Mouse (Mus musculus): Measurements from ENCODE around the gene Lrp2. TPM values are rescaled to one million over a fixed set of nuclear protein-coding genes. Genes with fewer than 3 reads are reported as not detected.

The Lrp2 gene
- polyA plus RNA-seq, 1 experiment from 2014 or later, result 2.0 TPM

GRCm38 (mm10) chr2:69573733-69574054, 12.2 kb downstream of the Lrp2 start:
- no peak for ATAC-seq
- no peaks in the 10 kb centered on the region for H3K4me1 ChIP-seq (ENCODE audit: control insufficient read depth, insufficient read depth, low read length)

GRCm38 (mm10) chr2:69573038-69573732, 12.7 kb downstream of the Lrp2 start:
- Histone ChIP-seq H3K27me3 (replicated peaks; ENCODE audit: control insufficient read depth, insufficient read depth, low read length) (no peaks in the 10 kb centered on the region), H3K9me3 (ENCODE audit: control insufficient read depth, low read length) (no peaks in the 10 kb centered on the region), H3K4me2 (ENCODE audit: low read depth, low read length) (no peak overlapping the region), H3K4me1 (ENCODE audit: control insufficient read depth, insufficient read depth, low read length) (no peaks in the 10 kb centered on the region), H3K4me3 (ENCODE audit: low read length) (no peak overlapping the region), H3K36me3 (ENCODE audit: control insufficient read depth, insufficient read depth, low read length) (no peaks in the 10 kb centered on the region), H3K9ac (ENCODE audit: low read depth, low read length) (no peak overlapping the region), H3K27ac (ENCODE audit: low read length) (no peak overlapping the region)
- no peak for ATAC-seq
- 81% methylated on average over 5 of the region's 5 CpGs for WGBS

More at GRCm38 (mm10) chr2:69573733-69574054, 12.2 kb downstream of the Lrp2 start:
- H3K27ac ChIP-seq (ENCODE audit: low read length), result no peak overlapping the region
- no peaks in the 10 kb centered on the region for H3K36me3 ChIP-seq (ENCODE audit: control insufficient read depth, insufficient read depth, low read length)
- H3K27me3 ChIP-seq (replicated peaks; ENCODE audit: control insufficient read depth, insufficient read depth, low read length), result no peaks in the 10 kb centered on the region
- no peak overlapping the region for H3K4me2 ChIP-seq (ENCODE audit: low read depth, low read length)
- H3K9me3 ChIP-seq (ENCODE audit: control insufficient read depth, low read length), result no peaks in the 10 kb centered on the region
- no peak overlapping the region for H3K9ac ChIP-seq (ENCODE audit: low read depth, low read length)
- no peak overlapping the region for H3K4me3 ChIP-seq (ENCODE audit: low read length)

GRCm38 (mm10) chr2:69570556-69570955, 15.3 kb downstream of the Lrp2 start:
- H3K36me3 ChIP-seq (ENCODE audit: control insufficient read depth, insufficient read depth, low read length), result no peaks in the 10 kb centered on the region
- H3K27ac ChIP-seq (ENCODE audit: low read length), result no peak overlapping the region
- H3K27me3 ChIP-seq (replicated peaks; ENCODE audit: control insufficient read depth, insufficient read depth, low read length), result no peaks in the 10 kb centered on the region
- ATAC-seq, result no peak
- no peak overlapping the region for H3K4me3 ChIP-seq (ENCODE audit: low read length)
- H3K4me1 ChIP-seq (ENCODE audit: control insufficient read depth, insufficient read depth, low read length), result no peaks in the 10 kb centered on the region
- no peaks in the 10 kb centered on the region for H3K9me3 ChIP-seq (ENCODE audit: control insufficient read depth, low read length)
- no peak overlapping the region for H3K9ac ChIP-seq (ENCODE audit: low read depth, low read length)
- no peak overlapping the region for H3K4me2 ChIP-seq (ENCODE audit: low read depth, low read length)
- WGBS, result 53% methylated on average over 6 of the region's 6 CpGs

GRCm38 (mm10) chr2:69566281-69566680, 19.6 kb downstream of the Lrp2 start:
- Histone ChIP-seq H3K9ac (ENCODE audit: low read depth, low read length) (no peak overlapping the region), H3K4me1 (ENCODE audit: control insufficient read depth, insufficient read depth, low read length) (no peaks in the 10 kb centered on the region), H3K27me3 (replicated peaks; ENCODE audit: control insufficient read depth, insufficient read depth, low read length) (no peaks in the 10 kb centered on the region), H3K4me2 (ENCODE audit: low read depth, low read length) (no peak overlapping the region), H3K4me3 (ENCODE audit: low read length) (no peak overlapping the region), H3K27ac (ENCODE audit: low read length) (no peak overlapping the region), H3K9me3 (ENCODE audit: control insufficient read depth, low read length) (no peaks in the 10 kb centered on the region), H3K36me3 (ENCODE audit: control insufficient read depth, insufficient read depth, low read length) (no peaks in the 10 kb centered on the region)
- ATAC-seq, result no peak
- 74% methylated on average over 7 of the region's 7 CpGs for WGBS

GRCm38 (mm10) chr2:69563492-69563891, 22.4 kb downstream of the Lrp2 start:
- WGBS, result 57% methylated on average over 6 of the region's 6 CpGs
- no peak for ATAC-seq

GRCm38 (mm10) chr2:69562761-69563160, 23.1 kb downstream of the Lrp2 start:
- H3K36me3 ChIP-seq (ENCODE audit: control insufficient read depth, insufficient read depth, low read length), result no peaks in the 10 kb centered on the region
- 61% methylated on average over 5 of the region's 5 CpGs for WGBS
- H3K4me3 ChIP-seq (ENCODE audit: low read length), result no peak overlapping the region
- no peaks in the 10 kb centered on the region for H3K27me3 ChIP-seq (replicated peaks; ENCODE audit: control insufficient read depth, insufficient read depth, low read length)
- no peaks in the 10 kb centered on the region for H3K4me1 ChIP-seq (ENCODE audit: control insufficient read depth, insufficient read depth, low read length)
- no peak for ATAC-seq
- H3K9me3 ChIP-seq (ENCODE audit: control insufficient read depth, low read length), result no peaks in the 10 kb centered on the region
- no peak overlapping the region for H3K9ac ChIP-seq (ENCODE audit: low read depth, low read length)
- H3K4me2 ChIP-seq (ENCODE audit: low read depth, low read length), result no peak overlapping the region
- H3K27ac ChIP-seq (ENCODE audit: low read length), result no peak overlapping the region

More at GRCm38 (mm10) chr2:69563492-69563891, 22.4 kb downstream of the Lrp2 start:
- Histone ChIP-seq H3K27ac (ENCODE audit: low read length) (no peak overlapping the region), H3K4me2 (ENCODE audit: low read depth, low read length) (no peak overlapping the region), H3K4me1 (ENCODE audit: control insufficient read depth, insufficient read depth, low read length) (no peaks in the 10 kb centered on the region), H3K27me3 (replicated peaks; ENCODE audit: control insufficient read depth, insufficient read depth, low read length) (no peaks in the 10 kb centered on the region), H3K9ac (ENCODE audit: low read depth, low read length) (no peak overlapping the region), H3K9me3 (ENCODE audit: control insufficient read depth, low read length) (no peaks in the 10 kb centered on the region), H3K36me3 (ENCODE audit: control insufficient read depth, insufficient read depth, low read length) (no peaks in the 10 kb centered on the region), H3K4me3 (ENCODE audit: low read length) (no peak overlapping the region)

- no peaks in the 10 kb centered on the region for H3K4me1 ChIP-seq (ENCODE audit: control insufficient read depth, insufficient read depth, low read length)
- H3K36me3 ChIP-seq (ENCODE audit: control insufficient read depth, insufficient read depth, low read length), result no peaks in the 10 kb centered on the region
- H3K9ac ChIP-seq (ENCODE audit: low read depth, low read length), result no peak overlapping the region
- no peaks in the 10 kb centered on the region for H3K9me3 ChIP-seq (ENCODE audit: control insufficient read depth, low read length)
- no peak overlapping the region for H3K4me2 ChIP-seq (ENCODE audit: low read depth, low read length)
- H3K27ac ChIP-seq (ENCODE audit: low read length), result no peak overlapping the region
- WGBS, result 62% methylated on average over 4 of the region's 4 CpGs
- H3K27me3 ChIP-seq (replicated peaks; ENCODE audit: control insufficient read depth, insufficient read depth, low read length), result no peaks in the 10 kb centered on the region
- ATAC-seq, result no peak
- H3K4me3 ChIP-seq (ENCODE audit: low read length), result no peak overlapping the region
Measured at GRCm38 (mm10) chr2:69560221-69560620, 25.6 kb downstream of the Lrp2 start.

GRCm38 (mm10) chr2:69559380-69559779, 26.5 kb downstream of the Lrp2 start:
- WGBS, result 55% methylated on average over 15 of the region's 15 CpGs
- no peaks in the 10 kb centered on the region for H3K9me3 ChIP-seq (ENCODE audit: control insufficient read depth, low read length)
- H3K4me2 ChIP-seq (ENCODE audit: low read depth, low read length), result no peak overlapping the region
- no peaks in the 10 kb centered on the region for H3K4me1 ChIP-seq (ENCODE audit: control insufficient read depth, insufficient read depth, low read length)
- H3K9ac ChIP-seq (ENCODE audit: low read depth, low read length), result no peak overlapping the region
- H3K27me3 ChIP-seq (replicated peaks; ENCODE audit: control insufficient read depth, insufficient read depth, low read length), result no peaks in the 10 kb centered on the region
- H3K27ac ChIP-seq (ENCODE audit: low read length), result no peak overlapping the region
- H3K36me3 ChIP-seq (ENCODE audit: control insufficient read depth, insufficient read depth, low read length), result no peaks in the 10 kb centered on the region
- no peak overlapping the region for H3K4me3 ChIP-seq (ENCODE audit: low read length)
- no peak for ATAC-seq

GRCm38 (mm10) chr2:69556686-69557085, 29.2 kb downstream of the Lrp2 start:
- 31% methylated on average over 7 of the region's 7 CpGs for WGBS

GRCm38 (mm10) chr2:69551639-69552038, 34.2 kb downstream of the Lrp2 start:
- Histone ChIP-seq H3K4me3 (ENCODE audit: low read length) (no peak overlapping the region), H3K4me2 (ENCODE audit: low read depth, low read length) (no peak overlapping the region), H3K9ac (ENCODE audit: low read depth, low read length) (no peak overlapping the region), H3K27me3 (replicated peaks; ENCODE audit: control insufficient read depth, insufficient read depth, low read length) (no peaks in the 10 kb centered on the region), H3K4me1 (ENCODE audit: control insufficient read depth, insufficient read depth, low read length) (no peaks in the 10 kb centered on the region), H3K27ac (ENCODE audit: low read length) (no peak overlapping the region), H3K9me3 (ENCODE audit: control insufficient read depth, low read length) (no peaks in the 10 kb centered on the region), H3K36me3 (ENCODE audit: control insufficient read depth, insufficient read depth, low read length) (no peaks in the 10 kb centered on the region)
- WGBS, result 76% methylated on average over 5 of the region's 5 CpGs
- ATAC-seq, result no peak

More at GRCm38 (mm10) chr2:69556686-69557085, 29.2 kb downstream of the Lrp2 start:
- no peak for ATAC-seq
- Histone ChIP-seq H3K27me3 (replicated peaks; ENCODE audit: control insufficient read depth, insufficient read depth, low read length) (no peaks in the 10 kb centered on the region), H3K36me3 (ENCODE audit: control insufficient read depth, insufficient read depth, low read length) (no peaks in the 10 kb centered on the region), H3K9ac (ENCODE audit: low read depth, low read length) (no peak overlapping the region), H3K4me1 (ENCODE audit: control insufficient read depth, insufficient read depth, low read length) (no peaks in the 10 kb centered on the region), H3K27ac (ENCODE audit: low read length) (no peak overlapping the region), H3K4me2 (ENCODE audit: low read depth, low read length) (no peak overlapping the region), H3K9me3 (ENCODE audit: control insufficient read depth, low read length) (no peaks in the 10 kb centered on the region), H3K4me3 (ENCODE audit: low read length) (no peak overlapping the region)
